Mouse (Mus musculus) G1E (cell line): ENCODE data around the gene Fam136a.
A peak's percentile ranks its signal among the peaks of the same experiment; 100 is the strongest.

Experiments used
- CTCF ChIP-seq: IDR thresholded peaks from 2 replicates; pipeline ENCODE4 v1.5.1; 2012; ENCODE audit warnings: low read depth, low read length, inconsistent platforms, mixed read lengths
- GATA1 ChIP-seq: IDR thresholded peaks from 2 replicates; pipeline ENCODE4 v1.6.1; 2012; ENCODE audit warnings: borderline replicate concordance, low read length, inconsistent platforms, mixed read lengths
- TAL1 ChIP-seq: conservative IDR thresholded peaks from 2 replicates; pipeline ENCODE4 v1.6.1; 2012; ENCODE audit warnings: low read depth, low read length, inconsistent platforms, mixed read lengths

DNA sequence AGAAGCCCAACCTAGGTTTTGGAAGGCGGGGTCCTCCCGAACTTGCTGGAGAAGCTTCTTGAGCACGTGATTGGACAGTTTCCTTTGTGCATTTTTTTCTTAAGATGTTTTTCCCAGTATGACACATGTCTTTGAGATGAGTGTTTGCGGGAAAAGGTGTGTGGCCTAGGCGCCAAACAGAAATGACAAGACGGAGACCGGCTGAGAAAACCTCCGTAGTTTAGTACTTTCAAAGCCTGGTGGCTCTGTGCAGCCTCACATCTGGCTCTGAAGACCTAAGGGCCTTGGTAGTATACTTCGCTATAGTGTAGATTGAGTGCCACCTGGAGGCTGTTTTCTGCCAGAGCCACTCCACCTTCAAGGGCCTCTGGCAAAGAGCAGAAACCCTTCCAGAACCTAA is 35.5 kb downstream of the Fam136a start:
- peak; percentile 45 for TF ChIP-seq CTCF
- TF ChIP-seq GATA1, result no peak
- TF ChIP-seq TAL1, result no peak
